Mouse (Mus musculus) liver, adult 2 months (tissue): ENCODE data around the gene Col5a1. TPM values are rescaled to one million over a fixed set of nuclear protein-coding genes. Genes with fewer than 3 reads are reported as not detected.

Experiments
- DNase-seq: peaks from one replicate; pipeline ENCODE4 v3.0.0-alpha.2; 2011; ENCODE audit warnings: low read depth, low spot score; ENCODE audit errors: extremely low read depth
- H3K27ac ChIP-seq: fragments of 200-500 bp; replicated peaks from 2 replicates; pipeline ENCODE4 v1.5.1; 2012; ENCODE audit warnings: low read depth, mild to moderate bottlenecking, control low read depth, inconsistent platforms, low read length; ENCODE audit not compliant: insufficient read depth
- H3K27me3 ChIP-seq: fragments of 200-500 bp; 2 replicates; pipeline ENCODE4 v1.6.1; 2012; ENCODE audit warnings: mild to moderate bottlenecking, moderate library complexity, low read length, inconsistent platforms; ENCODE audit not compliant: control insufficient read depth, insufficient read depth
- H3K36me3 ChIP-seq: fragments of 200-500 bp; 2 replicates; pipeline ENCODE4 v1.6.1; 2012; ENCODE audit warnings: low read length, inconsistent platforms; ENCODE audit not compliant: control insufficient read depth, insufficient read depth
- H3K4me1 ChIP-seq: fragments of 200-500 bp; 2 replicates; pipeline ENCODE4 v1.6.1; 2011; ENCODE audit warnings: low read length; ENCODE audit not compliant: control insufficient read depth, insufficient read depth
- H3K4me3 ChIP-seq: fragments of 200-500 bp; 2 replicates; pipeline ENCODE4 v1.5.1; 2011; ENCODE audit warnings: low read depth, mild to moderate bottlenecking, control low read depth, low read length, moderate library complexity; ENCODE audit not compliant: insufficient read depth
- H3K79me2 ChIP-seq: fragments of 200-500 bp; 2 replicates; pipeline ENCODE4 v1.6.1; 2012; ENCODE audit warnings: inconsistent platforms, mild to moderate bottlenecking, low read length, moderate library complexity; ENCODE audit not compliant: control insufficient read depth, insufficient read depth
- H3K9ac ChIP-seq: fragments of 200-500 bp; 2 replicates; pipeline ENCODE4 v1.6.1; 2012; ENCODE audit warnings: low read depth, mild to moderate bottlenecking, control low read depth, inconsistent platforms, low read length
- CTCF ChIP-seq: fragments of 200-500 bp; IDR thresholded peaks from 2 replicates; pipeline ENCODE4 v1.5.1; 2011; ENCODE audit warnings: low read depth, low read length, control low read depth
- POLR2A ChIP-seq: fragments of 200-500 bp; IDR thresholded peaks from 2 replicates; pipeline ENCODE4 v1.6.1; 2011; ENCODE audit warnings: low read length, control low read depth; ENCODE audit not compliant: insufficient read depth; ENCODE audit errors: extremely low read depth
- WGBS: fragments of 180-500 bp; shearing (Covaris S2); methylation state at CpG from one replicate; pipeline ENCODE4 v1.1.7; 2018; 5-methylcytosine and 5-hydroxymethylcytosine counted together
- polyA plus RNA-seq: library from polyadenylated mRNA; depleted of rRNA; stranded (reverse); fragments of >200 nt; gene quantifications from 2 replicates; pipeline ENCODE4 v1.2.3, GENCODE M21; 2012
- total RNA-seq: library from RNA; depleted of rRNA; stranded (reverse); fragments of >200 nt; gene quantifications from 2 replicates; pipeline ENCODE4 v1.2.3, GENCODE M21; 2014

Gene Col5a1
- total and polyA plus RNA-seq, 2 experiments, result 2.0 to 2.1 TPM

GRCm38 (mm10) chr2:27902318-27902717 is 16.1 kb downstream of the Col5a1 start:
- no peaks in the 10 kb centered on the region for H3K4me1 ChIP-seq
- H3K27me3 ChIP-seq, result no peaks in the 10 kb centered on the region
- H3K27ac ChIP-seq, result no peak overlapping the region
- no peak for DNase-seq
- WGBS, result 81% methylated on average over 3 of the region's 3 CpGs
- H3K79me2 ChIP-seq, result no peaks in the 10 kb centered on the region
- no peak for TF ChIP-seq CTCF
- no peak for TF ChIP-seq POLR2A
- H3K9ac ChIP-seq, result no peak overlapping the region
- H3K36me3 ChIP-seq, result no peaks in the 10 kb centered on the region
- no peak overlapping the region for H3K4me3 ChIP-seq

- no peak overlapping the region for H3K4me3 ChIP-seq
- H3K9ac ChIP-seq, result no peak overlapping the region
- H3K27me3 ChIP-seq, result no peaks in the 10 kb centered on the region
- H3K4me1 ChIP-seq, result no peaks in the 10 kb centered on the region
- no peak for DNase-seq
- H3K36me3 ChIP-seq, result no peaks in the 10 kb centered on the region
- no peak for TF ChIP-seq CTCF
- no peak for TF ChIP-seq POLR2A
- H3K27ac ChIP-seq, result no peak overlapping the region
- WGBS, result 73% methylated on average over 2 of the region's 2 CpGs
- H3K79me2 ChIP-seq, result no peaks in the 10 kb centered on the region
Observed at GRCm38 (mm10) chr2:27905411-27905810, 19.2 kb downstream of the Col5a1 start.

DNA sequence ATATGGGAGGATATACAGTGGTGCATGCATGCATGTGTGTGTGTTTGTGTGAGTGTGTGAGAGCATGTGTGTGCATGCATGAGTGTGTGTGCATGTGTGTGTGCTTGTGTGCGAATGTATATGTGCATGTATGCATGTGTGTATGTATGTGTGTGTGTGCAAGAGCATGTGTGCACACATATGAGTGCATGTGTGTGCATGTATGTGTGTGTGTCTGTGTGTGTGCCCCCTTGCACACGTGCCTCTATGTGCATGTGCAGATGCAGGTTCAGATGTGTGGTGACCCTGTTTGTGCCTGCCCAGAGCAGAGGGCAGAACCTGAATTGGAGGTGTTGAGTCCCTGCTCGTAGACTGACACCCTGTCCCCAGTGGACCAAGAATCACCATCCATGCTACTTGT is 24.3 kb downstream of the Col5a1 start:
- H3K4me3 ChIP-seq, result no peak overlapping the region
- no peaks in the 10 kb centered on the region for H3K27me3 ChIP-seq
- no peaks in the 10 kb centered on the region for H3K79me2 ChIP-seq
- WGBS, result 79% methylated on average over 3 of the region's 3 CpGs
- no peak overlapping the region for H3K9ac ChIP-seq
- H3K36me3 ChIP-seq, result no peaks in the 10 kb centered on the region
- no peaks in the 10 kb centered on the region for H3K4me1 ChIP-seq
- no peak overlapping the region for H3K27ac ChIP-seq
- TF ChIP-seq POLR2A (no peak), CTCF (no peak)
- no peak for DNase-seq

GRCm38 (mm10) chr2:27912546-27913275 is 26.5 kb downstream of the Col5a1 start:
- no peaks in the 10 kb centered on the region for H3K27me3 ChIP-seq
- H3K4me3 ChIP-seq, result no peak overlapping the region
- no peak overlapping the region for H3K27ac ChIP-seq
- H3K9ac ChIP-seq, result no peak overlapping the region
- H3K36me3 ChIP-seq, result no peaks in the 10 kb centered on the region
- no peaks in the 10 kb centered on the region for H3K79me2 ChIP-seq
- TF ChIP-seq CTCF, result no peak
- no peak for TF ChIP-seq POLR2A
- DNase-seq, result no peak
- WGBS, result 73% methylated on average over 1 of the region's 1 CpGs
- no peaks in the 10 kb centered on the region for H3K4me1 ChIP-seq

GRCm38 (mm10) chr2:27915726-27916125 is 29.5 kb downstream of the Col5a1 start:
- Histone ChIP-seq H3K4me3 (no peak overlapping the region), H3K27me3 (no peaks in the 10 kb centered on the region), H3K4me1 (no peaks in the 10 kb centered on the region), H3K27ac (no peak overlapping the region), H3K36me3 (no peaks in the 10 kb centered on the region), H3K79me2 (no peaks in the 10 kb centered on the region), H3K9ac (no peak overlapping the region)
- TF ChIP-seq POLR2A (no peak), CTCF (peak; percentile 46)
- no peak for DNase-seq
- 58% methylated on average over 4 of the region's 4 CpGs for WGBS

GRCm38 (mm10) chr2:27916316-27916715 is 30.1 kb downstream of the Col5a1 start:
- no peaks in the 10 kb centered on the region for H3K4me1 ChIP-seq
- no peaks in the 10 kb centered on the region for H3K27me3 ChIP-seq
- WGBS, result 51% methylated on average over 2 of the region's 2 CpGs
- H3K36me3 ChIP-seq, result no peaks in the 10 kb centered on the region
- H3K4me3 ChIP-seq, result no peak overlapping the region
- DNase-seq, result no peak
- no peak for TF ChIP-seq POLR2A
- TF ChIP-seq CTCF, result no peak
- no peaks in the 10 kb centered on the region for H3K79me2 ChIP-seq
- H3K9ac ChIP-seq, result no peak overlapping the region
- no peak overlapping the region for H3K27ac ChIP-seq
